Mouse (Mus musculus) heart, postnatal 0 days (tissue): ENCODE results near the gene Mdc1. TPM values are rescaled to one million over a fixed set of nuclear protein-coding genes. Genes with fewer than 3 reads are reported as not detected.

Experiments
- ATAC-seq: fragments of 200-750 bp; cut with Nextera tagmentation; 2 replicates; pipeline ENCODE4 v1.8.0; 2017; ENCODE audit warnings: low read depth, moderate number of reproducible peaks, moderate library complexity; ENCODE audit not compliant: insufficient read depth
- DNase-seq: peaks from one replicate; pipeline ENCODE4 v3.0.0-alpha.2; 2016; ENCODE audit warnings: low spot score
- H3K27ac ChIP-seq: fragments of 300-500 bp; sonication (generic); 2 replicates; pipeline ENCODE4 v1.5.1; 2014; ENCODE audit warnings: low read depth, mild to moderate bottlenecking
- H3K27me3 ChIP-seq: fragments of 300-500 bp; sonication (generic); 2 replicates; pipeline ENCODE4 v1.6.1; 2014; ENCODE audit warnings: low read length, mixed read lengths; ENCODE audit not compliant: control insufficient read depth, insufficient read depth
- H3K36me3 ChIP-seq: fragments of 300-500 bp; sonication (generic); replicated peaks from 2 replicates; pipeline ENCODE4 v1.6.1; 2014; ENCODE audit warnings: low read length, mixed read lengths; ENCODE audit not compliant: control insufficient read depth, insufficient read depth
- H3K4me1 ChIP-seq: fragments of 300-500 bp; sonication (generic); 2 replicates; pipeline ENCODE4 v1.6.1; 2014; ENCODE audit warnings: antibody characterized with exemption; ENCODE audit not compliant: control insufficient read depth, insufficient read depth
- H3K4me2 ChIP-seq: fragments of 300-500 bp; sonication (generic); 2 replicates; pipeline ENCODE4 v1.6.1; 2014; ENCODE audit warnings: low read depth, mild to moderate bottlenecking, low read length, moderate library complexity
- H3K4me3 ChIP-seq: fragments of 300-500 bp; sonication (generic); 2 replicates; pipeline ENCODE4 v1.5.1; 2014; ENCODE audit warnings: low read depth, low read length
- H3K9ac ChIP-seq: fragments of 300-500 bp; sonication (generic); replicated peaks from 2 replicates; pipeline ENCODE4 v1.6.1; 2014; ENCODE audit warnings: low read depth, low read length, mixed read lengths
- H3K9me3 ChIP-seq: fragments of 300-500 bp; sonication (generic); replicated peaks from 2 replicates; pipeline ENCODE4 v1.6.1; 2016; ENCODE audit warnings: low read length; ENCODE audit not compliant: control insufficient read depth
- CTCF ChIP-seq: IDR thresholded peaks from 2 replicates; pipeline ENCODE4 v1.5.1; 2016; ENCODE audit warnings: antibody characterized with exemption, control low read depth, low read depth
- EP300 ChIP-seq: IDR thresholded peaks from 2 replicates; pipeline ENCODE4 v1.6.1; 2016; ENCODE audit warnings: antibody characterized with exemption, low read depth
- WGBS: fragments of 180-500 bp; shearing (Covaris S2); extraction: QIAGEN DNeasy Blood & Tissue Kit; methylation state at CpG from one replicate; pipeline ENCODE4 v1.1.7; 2014; 5-methylcytosine and 5-hydroxymethylcytosine counted together
- polyA plus RNA-seq: library from polyadenylated mRNA; unstranded; fragments of >200 nt; fragmentation: Nextera tagmentation; extraction: Ambion mirVana; gene quantifications from 2 replicates; pipeline ENCODE4 v1.2.1, GENCODE M21; 2015
- total RNA-seq: library from RNA; depleted of rRNA; stranded (reverse); fragments of >200 nt; gene quantifications from 2 replicates; pipeline ENCODE4 v1.2.3, GENCODE M21; 2014; ENCODE audit warnings: low replicate concordance

Mdc1 gene
- total and polyA plus RNA-seq, 2 experiments from 2014 or later = 2.3 to 5.4 TPM

DNA sequence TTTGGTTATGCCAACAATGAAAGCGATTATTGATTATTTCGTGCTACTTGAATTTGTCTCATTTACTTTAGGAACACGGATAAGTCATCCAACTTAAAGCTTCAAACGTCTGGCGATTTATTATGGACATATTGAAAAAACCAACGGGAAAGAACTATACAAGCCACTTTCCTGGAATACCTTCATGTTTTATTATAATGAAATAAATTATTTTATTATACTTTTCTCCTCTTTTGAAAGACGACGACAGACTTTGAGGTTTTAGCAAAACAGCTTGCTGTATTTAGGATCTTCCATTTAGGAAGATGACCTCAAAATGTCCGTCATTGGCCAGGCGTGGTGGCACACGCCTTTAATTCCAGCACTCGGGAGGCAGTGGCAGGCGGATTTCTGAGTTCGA, 754 bp upstream of the Mdc1 start:
- Histone ChIP-seq H3K36me3 (peaks cover 15% of the 10 kb centered on the region), H3K4me2 (peak overlapping the region; percentile 54), H3K27me3 (no peaks in the 10 kb centered on the region), H3K9me3 (no peaks in the 10 kb centered on the region), H3K4me3 (peak overlapping the region; percentile 70), H3K27ac (peak overlapping the region; percentile 86), H3K9ac (no peak overlapping the region; the same call in 1 of the 2 replicates), H3K4me1 (peaks cover 13% of the 10 kb centered on the region)
- TF ChIP-seq CTCF (no peak), EP300 (no peak)
- no peak for ATAC-seq
- 53% methylated on average over 14 of the region's 14 CpGs for WGBS
- no peak for DNase-seq

DNA sequence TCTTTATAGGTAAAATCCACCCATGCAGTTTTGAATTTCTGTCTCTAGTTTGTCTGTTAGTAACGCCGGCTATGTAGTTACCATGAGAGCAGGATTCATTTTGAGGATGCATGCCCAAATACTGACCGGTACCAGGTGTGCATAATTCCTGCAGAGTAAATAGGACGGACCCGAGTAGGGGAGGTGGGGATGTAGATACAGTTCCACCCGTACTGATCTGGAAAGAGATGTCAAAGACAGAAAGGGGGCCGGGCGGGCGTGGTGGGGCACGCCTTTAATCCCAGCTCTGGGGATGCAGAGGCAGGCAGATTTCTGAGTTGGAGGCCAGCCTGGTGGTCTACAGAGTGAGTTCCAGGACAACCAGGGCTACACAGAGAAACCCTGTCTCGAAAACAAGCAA, 691 bp downstream of the Mdc1 start:
- ATAC-seq (no peak), DNase-seq (no peak)
- Histone ChIP-seq H3K4me1 (peaks cover 13% of the 10 kb centered on the region), H3K4me2 (peak overlapping the region; percentile 84), H3K4me3 (peak overlapping the region; percentile 70), H3K36me3 (peaks cover 19% of the 10 kb centered on the region), H3K27ac (peak overlapping the region; percentile 80), H3K9ac (peak overlapping the region; percentile 49), H3K9me3 (no peaks in the 10 kb centered on the region), H3K27me3 (no peaks in the 10 kb centered on the region)
- no peak for TF ChIP-seq CTCF
- TF ChIP-seq EP300 = no peak
- 16% methylated on average over 11 of the region's 11 CpGs for WGBS

GRCm38 (mm10) chr17:35843514-35843913, 2.2 kb downstream of the Mdc1 start:
- no peaks in the 10 kb centered on the region for H3K9me3 ChIP-seq
- ATAC-seq = no peak
- no peak overlapping the region for H3K27ac ChIP-seq
- H3K27me3 ChIP-seq = no peaks in the 10 kb centered on the region
- no peak overlapping the region for H3K9ac ChIP-seq
- H3K36me3 ChIP-seq = peaks cover 34% of the 10 kb centered on the region
- H3K4me2 ChIP-seq = no peak overlapping the region
- DNase-seq = no peak
- TF ChIP-seq EP300 = no peak
- TF ChIP-seq CTCF = peak; percentile 15
- no peak overlapping the region for H3K4me3 ChIP-seq
- WGBS = 96% methylated on average over 3 of the region's 3 CpGs
- peaks cover 13% of the 10 kb centered on the region for H3K4me1 ChIP-seq

DNA sequence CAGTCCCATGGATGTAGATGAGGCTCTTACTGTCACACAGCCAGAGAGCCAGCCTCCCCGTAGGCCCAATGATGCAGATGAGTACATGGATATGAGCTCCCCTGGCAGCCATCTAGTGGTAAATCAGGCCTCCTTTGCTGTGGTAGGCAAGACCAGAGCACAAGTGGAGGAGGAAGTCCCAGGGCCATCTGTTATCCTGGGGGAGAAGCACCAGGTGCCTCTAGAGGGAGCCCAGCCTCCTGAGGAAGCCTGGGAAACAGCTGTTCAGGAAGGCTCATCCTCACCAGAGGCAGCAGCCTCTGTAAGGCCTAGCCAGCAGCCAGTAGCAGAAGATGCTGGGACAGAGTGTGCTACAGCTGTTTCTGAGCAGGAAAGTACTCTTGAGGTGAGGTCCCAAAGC, 6.8 kb downstream of the Mdc1 start:
- Histone ChIP-seq H3K9me3 (no peaks in the 10 kb centered on the region), H3K27ac (no peak overlapping the region), H3K4me2 (no peak overlapping the region), H3K4me3 (no peak overlapping the region), H3K9ac (no peak overlapping the region), H3K27me3 (no peaks in the 10 kb centered on the region), H3K36me3 (peaks cover 78% of the 10 kb centered on the region), H3K4me1 (no peaks in the 10 kb centered on the region)
- ATAC-seq (peak; percentile 58; the same call in 1 of the 2 replicates), DNase-seq (no peak)
- TF ChIP-seq CTCF (peak; percentile 34), EP300 (no peak)
- 33% methylated on average over 1 of the region's 1 CpGs for WGBS

DNA sequence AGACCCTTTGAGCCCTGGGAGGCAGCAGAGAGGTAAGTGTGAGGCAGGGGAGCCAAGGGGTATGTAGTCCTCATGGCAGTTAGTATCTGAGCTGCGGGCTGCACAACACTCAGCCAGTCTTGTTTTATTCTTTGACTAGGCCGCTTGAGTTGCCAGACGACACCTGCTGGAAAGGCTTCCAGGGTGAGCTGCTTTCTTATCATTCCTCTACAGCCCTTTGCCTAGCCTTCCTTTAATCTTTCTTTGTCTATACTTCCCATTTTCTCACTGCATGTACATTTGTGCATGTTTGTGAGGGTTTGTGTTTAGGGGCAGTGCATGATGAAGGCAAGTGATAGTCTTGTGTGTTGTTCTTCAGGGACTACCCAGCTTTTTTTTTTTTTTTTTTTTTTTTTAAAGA, 9.7 kb downstream of the Mdc1 start:
- no peak for ATAC-seq
- 73% methylated on average over 3 of the region's 3 CpGs for WGBS
- Histone ChIP-seq H3K4me1 (no peaks in the 10 kb centered on the region), H3K4me2 (no peak overlapping the region), H3K9me3 (no peaks in the 10 kb centered on the region), H3K36me3 (peaks cover 83% of the 10 kb centered on the region), H3K4me3 (no peak overlapping the region), H3K27ac (no peak overlapping the region), H3K27me3 (no peaks in the 10 kb centered on the region), H3K9ac (no peak overlapping the region)
- TF ChIP-seq CTCF (no peak), EP300 (no peak)
- DNase-seq = no peak

DNA sequence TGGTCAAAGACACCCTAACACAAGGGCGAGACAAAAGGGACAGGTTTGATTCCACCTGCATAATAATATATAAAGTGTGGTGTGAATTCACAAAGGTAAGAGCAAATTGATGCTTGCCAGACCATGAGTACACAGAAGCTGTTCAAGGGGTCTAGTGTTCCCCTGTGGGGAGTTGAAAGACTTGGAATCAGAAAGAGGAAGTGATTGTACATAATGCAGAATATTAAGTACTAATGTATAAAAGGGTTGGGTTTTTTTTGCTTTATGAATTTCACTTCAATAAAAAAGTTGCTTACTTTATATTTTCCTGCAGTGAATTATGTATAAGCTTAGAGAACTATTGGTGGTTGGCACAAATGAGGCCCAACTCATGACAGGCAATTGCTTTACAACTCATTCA, 18.1 kb downstream of the Mdc1 start:
- no peaks in the 10 kb centered on the region for H3K9me3 ChIP-seq
- ATAC-seq (no peak), DNase-seq (no peak)
- WGBS = 93% methylated on average over 1 of the region's 1 CpGs
- H3K27me3 ChIP-seq = no peaks in the 10 kb centered on the region
- TF ChIP-seq CTCF (no peak), EP300 (no peak)
- no peak overlapping the region for H3K27ac ChIP-seq
- no peak overlapping the region for H3K4me3 ChIP-seq
- H3K4me2 ChIP-seq = no peak overlapping the region
- peaks cover 10% of the 10 kb centered on the region; the same call in 1 of the 2 replicates for H3K4me1 ChIP-seq
- no peak overlapping the region for H3K9ac ChIP-seq
- H3K36me3 ChIP-seq = peaks cover 26% of the 10 kb centered on the region
